Mouse (Mus musculus): Measurements from ENCODE around the gene Isl2.

- TF ChIP-seq POLR2A (IDR thresholded peaks at IDR 0.05; ENCODE audit: low read depth, low read length) (no peak), CTCF (conservative IDR thresholded peaks at IDR 0.05; ENCODE audit: insufficient read depth, insufficient read length, low read depth, low read length) (no peak)
Observed at GRCm38 (mm10) chr9:55540888-55541287, 2.4 kb downstream of the Isl2 start.
